Mouse (Mus musculus): ENCODE measurements around the gene AC161166.1.

DNA sequence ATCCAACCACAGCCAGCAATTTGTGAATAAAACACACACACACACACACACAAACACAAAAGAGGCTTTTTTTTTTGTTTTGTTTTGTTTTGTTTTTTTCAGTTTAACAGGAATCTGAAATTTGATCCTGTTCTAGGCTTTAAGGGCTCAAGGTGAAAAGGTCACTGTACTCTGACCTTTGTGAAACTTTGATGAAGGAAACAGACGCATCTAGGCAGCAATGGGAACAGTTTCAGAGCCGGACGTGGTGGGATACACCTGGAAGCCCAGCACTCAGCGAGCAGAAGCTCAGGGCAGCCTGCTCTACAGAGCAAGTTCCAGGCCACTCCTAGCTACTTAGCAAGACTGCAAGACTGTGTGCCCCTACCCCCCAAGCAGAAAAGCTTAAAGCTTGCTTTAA is 7.4 kb downstream of the AC161166.1 start:
- TF ChIP-seq CTCF (IDR thresholded peaks at IDR 0.05; ENCODE audit: low read depth), result no peak
- TF ChIP-seq EP300 (IDR thresholded peaks at IDR 0.05; ENCODE audit: low read depth), result no peak

Data from liver, postnatal 0 days (tissue).